Mouse (Mus musculus) cerebellum, adult 9-11 months (tissue): Measurements from ENCODE around the gene Cnppd1.

Experiments used
- DNase-seq: peaks from one replicate; pipeline ENCODE4 v3.0.0; 2022

Cnppd1 gene

GRCm38 (mm10) chr1:75147411-75148135, 5.1 kb upstream of the Cnppd1 start:
- DNase-seq, result no peak

DNA sequence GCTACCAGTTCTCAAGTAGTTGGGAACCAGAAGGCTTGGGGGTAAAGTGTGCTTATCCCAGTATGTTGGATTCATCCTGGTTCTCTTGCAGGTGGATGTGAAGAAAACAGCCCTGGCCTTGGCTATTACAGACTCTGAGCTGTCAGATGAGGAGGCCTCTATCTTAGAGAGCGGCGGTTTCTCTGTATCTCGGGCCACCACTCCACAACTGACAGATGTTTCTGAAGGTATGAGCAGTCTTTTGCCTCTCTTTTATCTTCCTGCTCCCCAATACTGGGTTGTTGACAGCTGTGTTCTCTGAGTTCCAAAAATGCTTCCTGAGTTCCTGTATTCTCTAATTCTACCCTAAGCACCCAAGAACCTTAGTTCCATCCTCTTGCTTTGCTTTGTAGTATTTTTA, 3.1 kb upstream of the Cnppd1 start:
- DNase-seq, result no peak

DNA sequence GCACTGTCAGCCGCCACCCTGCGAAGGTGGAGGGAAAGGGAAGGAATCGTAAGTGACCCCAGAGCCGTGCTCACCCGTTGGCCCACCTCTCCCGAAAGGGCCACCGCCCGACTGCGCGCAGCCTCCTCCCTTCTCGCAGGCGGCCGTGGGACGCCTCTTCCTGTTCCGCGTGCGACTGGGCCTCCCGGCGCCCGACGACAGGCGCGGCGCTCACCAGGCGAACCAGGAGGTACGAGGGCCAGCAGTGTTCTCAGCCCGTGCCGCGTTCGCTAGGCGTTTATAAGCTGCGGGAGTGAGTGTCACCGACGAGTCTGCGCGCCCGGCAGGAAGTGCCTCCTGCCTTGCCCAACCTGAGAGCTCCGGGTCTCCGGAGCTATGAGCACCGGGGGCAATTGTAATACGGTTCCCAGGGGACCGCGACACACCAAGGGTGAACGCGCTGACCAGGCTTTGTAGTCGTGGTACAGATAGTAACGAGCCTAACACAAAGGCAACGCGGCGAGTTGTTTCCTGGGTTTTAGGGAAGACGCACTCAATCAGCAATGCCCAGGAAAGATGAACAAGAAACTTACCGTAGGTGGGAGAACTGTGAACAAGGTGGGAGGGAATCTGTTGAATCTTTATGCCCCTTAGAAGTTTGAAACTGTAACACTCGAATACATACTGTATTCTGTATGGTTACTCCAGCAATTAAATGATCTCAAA, 873 bp downstream of the Cnppd1 start:
- DNase-seq, result peak; percentile 64

DNA sequence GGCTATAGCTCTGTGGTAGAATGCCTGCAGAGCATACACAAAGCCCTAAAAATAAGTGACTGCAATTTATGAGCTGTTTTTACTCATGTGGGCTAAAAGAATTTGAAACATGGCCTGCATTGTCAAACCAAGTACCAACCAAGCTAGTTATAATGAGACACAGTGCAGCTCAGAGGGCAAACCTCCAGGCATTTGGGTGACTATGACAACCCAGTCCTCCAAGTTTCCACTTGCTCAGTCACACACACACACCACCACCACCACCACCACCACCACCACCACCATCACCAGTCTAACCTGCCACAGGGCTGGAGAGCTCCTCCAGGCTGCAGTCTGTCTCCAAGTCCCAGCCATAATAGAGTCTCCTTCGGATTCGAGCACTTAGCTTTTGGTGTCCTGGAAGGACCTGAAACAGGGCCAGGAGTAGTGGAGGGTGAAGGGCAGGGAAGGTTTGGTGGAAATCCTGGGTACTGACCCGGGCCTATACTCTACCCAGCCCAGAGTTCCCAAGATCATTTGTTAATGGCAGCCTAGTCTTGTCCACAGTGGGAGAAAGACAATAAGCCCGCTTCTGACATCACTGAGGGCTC, 1.8 kb downstream of the Cnppd1 start:
- no peak for DNase-seq

DNA sequence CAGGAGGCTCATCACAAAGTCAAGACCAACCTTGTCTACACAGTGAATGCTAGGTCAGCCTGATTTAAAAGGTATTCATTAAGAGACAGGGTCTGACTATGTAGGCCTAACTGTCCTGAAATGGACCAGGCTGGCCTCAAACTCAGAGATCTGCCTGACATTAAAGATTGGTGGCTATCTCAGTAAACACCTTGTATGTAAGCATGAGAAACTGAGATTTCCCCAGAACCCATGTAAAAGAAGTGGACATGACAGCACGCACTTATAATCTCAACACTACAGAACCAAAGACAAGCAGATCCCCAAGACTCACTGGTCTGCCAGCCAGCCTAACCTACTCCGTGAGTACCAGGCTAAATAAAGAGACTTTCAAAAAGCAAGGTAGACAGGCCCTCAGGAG, 4.1 kb downstream of the Cnppd1 start:
- DNase-seq, result no peak

- no peak for DNase-seq
These were observed 5.8 kb downstream of the Cnppd1 start for GRCm38 (mm10) chr1:75136730-75137129.

DNA sequence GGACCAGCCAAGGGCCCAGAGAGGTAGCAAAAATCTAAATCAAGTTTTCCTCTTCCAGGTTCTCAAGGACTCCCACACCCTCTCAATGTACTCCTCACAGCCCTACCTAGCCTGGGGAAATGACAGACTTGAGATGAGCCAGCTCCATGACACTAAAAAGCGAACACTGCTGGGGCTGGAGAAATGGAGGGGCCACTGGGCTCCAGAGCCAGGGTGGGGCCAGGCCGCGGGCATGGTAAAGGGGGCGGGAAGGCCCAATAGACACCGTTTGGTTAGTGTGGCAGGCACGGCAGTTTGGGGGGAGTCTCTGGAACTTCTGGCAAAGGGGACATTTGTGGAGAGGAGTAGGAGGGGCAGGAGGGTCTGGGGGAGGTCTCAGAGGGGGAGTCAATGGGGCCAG, 6.2 kb downstream of the Cnppd1 start:
- no peak for DNase-seq

- no peak for DNase-seq
These were observed 8.9 kb downstream of the Cnppd1 start, which contains the start of gene Slc23a3 for GRCm38 (mm10) chr1:75133421-75134207. Gene Slc23a3, minus strand, starts transcription at chr1:75133890.

DNA sequence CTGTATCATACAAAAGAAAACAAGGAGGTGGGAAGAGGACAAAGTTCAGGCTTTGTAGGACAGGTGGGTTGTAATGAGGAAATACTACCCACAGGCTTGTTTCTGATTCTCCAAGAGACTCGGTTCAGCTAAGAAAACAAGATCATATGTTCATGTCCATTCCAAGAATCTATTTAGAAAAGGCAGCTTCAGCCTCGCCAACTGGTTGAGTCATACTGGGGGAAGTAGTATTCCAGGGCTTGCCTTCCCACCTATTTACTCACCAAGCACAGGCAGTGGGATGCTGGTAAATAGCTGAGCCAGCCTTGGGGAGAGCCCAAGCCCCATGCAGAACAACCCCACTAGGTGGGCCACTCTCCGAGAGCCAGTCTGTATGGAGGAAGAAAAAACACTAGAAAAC, 13.9 kb downstream of the Cnppd1 start:
- DNase-seq, result no peak

- no peak for DNase-seq
These were observed 17.1 kb downstream of the Cnppd1 start for GRCm38 (mm10) chr1:75125418-75125817.

- DNase-seq, result peak; percentile 92
These were observed 17.9 kb downstream of the Cnppd1 start, which contains the start of gene Nhej1 for GRCm38 (mm10) chr1:75124346-75125321. Gene Nhej1, minus strand, starts transcription at chr1:75125200.

- DNase-seq, result no peak
These were observed 20.3 kb downstream of the Cnppd1 start for GRCm38 (mm10) chr1:75122211-75122610.
